Mouse (Mus musculus) NIH3T3 (cell line): ENCODE measurements at regions not wholly inside any gene's neighbourhood (a gene's known extent, or its start where the extent isn't known, plus 50 kb on each side); places are given as distances from the start of the nearest gene placed in this dataset.
A peak's percentile ranks its signal among the peaks of the same experiment; 100 is the strongest.

Experiments used
- DNase-seq: peaks from one replicate; pipeline ENCODE4 v3.0.0-alpha.2; 2012; ENCODE audit warnings: low read depth

- DNase-seq, result no peak
These were observed 63.0 kb upstream of the Ube2e3 start for GRCm38 (mm10) chr2:78804931-78805330.

- DNase-seq, result no peak
These were observed 64.4 kb upstream of the Ube2e3 start for GRCm38 (mm10) chr2:78803543-78803942.

- no peak for DNase-seq
These were observed 72.5 kb upstream of the Ube2e3 start for GRCm38 (mm10) chr2:78795446-78795845.

- no peak for DNase-seq
These were observed 73.2 kb upstream of the Ube2e3 start for GRCm38 (mm10) chr2:78794734-78795133.

- DNase-seq, result no peak
These were observed 78.8 kb upstream of the Ube2e3 start for GRCm38 (mm10) chr2:78789124-78789523.

- DNase-seq, result no peak
These were observed 79.7 kb upstream of the Ube2e3 start for GRCm38 (mm10) chr2:78788222-78788621.

GRCm38 (mm10) chr2:78779949-78780348 lies 88.0 kb upstream of the Ube2e3 start:
- DNase-seq, result no peak

- no peak for DNase-seq
These were observed 90.3 kb upstream of the Ube2e3 start for GRCm38 (mm10) chr2:78777589-78777988.

- DNase-seq, result no peak
These were observed 113.6 kb upstream of the Ube2e3 start for GRCm38 (mm10) chr2:78754362-78754761.

GRCm38 (mm10) chr2:78753918-78754317 lies 114.0 kb upstream of the Ube2e3 start:
- peak; percentile 1 for DNase-seq

- DNase-seq, result no peak
These were observed 137.8 kb upstream of the Ube2e3 start for GRCm38 (mm10) chr2:78730161-78730560.

- DNase-seq, result no peak
These were observed 141.9 kb upstream of the Ube2e3 start for GRCm38 (mm10) chr2:78726060-78726459.

- no peak for DNase-seq
These were observed 143.5 kb upstream of the Ube2e3 start for GRCm38 (mm10) chr2:78724416-78724815.

GRCm38 (mm10) chr2:78723423-78723822 lies 144.5 kb upstream of the Ube2e3 start:
- no peak for DNase-seq

GRCm38 (mm10) chr2:78722739-78723138 lies 145.2 kb upstream of the Ube2e3 start:
- DNase-seq, result no peak

- no peak for DNase-seq
These were observed 149.4 kb upstream of the Ube2e3 start for GRCm38 (mm10) chr2:78718550-78718949.

- no peak for DNase-seq
These were observed 151.6 kb upstream of the Ube2e3 start for GRCm38 (mm10) chr2:78716157-78716798.

- DNase-seq, result no peak
These were observed 173.1 kb upstream of the Ube2e3 start for GRCm38 (mm10) chr2:78694851-78695250.

- DNase-seq, result peak; percentile 5
These were observed 211.3 kb upstream of the Ube2e3 start for GRCm38 (mm10) chr2:78656668-78657067.

GRCm38 (mm10) chr2:78655156-78655855 lies 212.6 kb upstream of the Ube2e3 start:
- DNase-seq, result peak; percentile 52

- DNase-seq, result no peak
These were observed 216.4 kb upstream of the Ube2e3 start for GRCm38 (mm10) chr2:78651549-78651948.

- DNase-seq, result no peak
These were observed 227.6 kb upstream of the Ube2e3 start for GRCm38 (mm10) chr2:78640361-78640760.

- no peak for DNase-seq
These were observed 242.7 kb upstream of the Ube2e3 start for GRCm38 (mm10) chr2:78625264-78625663.

- no peak for DNase-seq
These were observed 261.5 kb upstream of the Ube2e3 start for GRCm38 (mm10) chr2:78606388-78606787.
